Mouse (Mus musculus) C2C12 (cell line): ENCODE results near the gene Ckm.

Experiments used
- CEBPB ChIP-seq: IDR thresholded peaks from one replicate; pipeline ENCODE4 v1.6.1; 2011; ENCODE audit warnings: low read depth, mild to moderate bottlenecking, control low read depth, moderate library complexity
- CTCF ChIP-seq: IDR thresholded peaks from one replicate; pipeline ENCODE4 v1.5.1; 2011; ENCODE audit not compliant: control insufficient read depth, insufficient read depth, insufficient read length
- FOSL1 ChIP-seq: IDR thresholded peaks from one replicate; pipeline ENCODE4 v1.8.0; 2011; ENCODE audit warnings: mild to moderate bottlenecking, low read length; ENCODE audit not compliant: poor library complexity, insufficient read depth, severe bottlenecking
- MAX ChIP-seq: IDR thresholded peaks from one replicate; pipeline ENCODE4 v1.6.1; 2011; ENCODE audit warnings: mild to moderate bottlenecking, control low read depth
- MYOD1 ChIP-seq: IDR thresholded peaks from one replicate; pipeline ENCODE4 v1.6.1; 2011; ENCODE audit warnings: low read depth; ENCODE audit not compliant: control insufficient read depth, insufficient read length
- MYOG ChIP-seq: IDR thresholded peaks from one replicate; pipeline ENCODE4 v1.6.1; 2011; ENCODE audit not compliant: control insufficient read depth, insufficient read length; ENCODE audit errors: extremely low read depth
- USF1 ChIP-seq: IDR thresholded peaks from one replicate; pipeline ENCODE4 v1.6.1; 2011; ENCODE audit warnings: low read depth, mild to moderate bottlenecking, control low read depth, moderate library complexity

DNA sequence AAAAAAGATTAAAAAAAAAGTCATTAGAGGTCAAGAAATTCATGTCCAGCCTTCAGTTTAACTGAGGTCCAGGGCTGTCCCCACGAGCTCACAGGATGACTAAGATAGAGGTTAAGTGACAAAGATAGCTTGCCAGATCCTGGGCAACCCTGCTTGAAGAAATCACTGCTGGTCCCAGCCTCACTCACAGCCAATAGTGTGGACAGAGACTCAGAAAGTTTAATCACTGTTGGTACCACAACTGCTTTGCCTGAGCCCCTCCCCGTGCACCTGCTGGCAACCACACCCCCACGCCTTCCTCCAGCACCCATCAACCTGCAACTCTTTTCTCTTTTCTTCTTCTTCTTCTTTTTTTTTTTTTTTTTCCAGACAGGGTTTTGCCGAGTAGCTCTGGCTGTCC is 19.5 kb downstream of the Ckm start:
- no peak for TF ChIP-seq CTCF
- no peak for TF ChIP-seq CEBPB
- TF ChIP-seq MAX, result no peak
- TF ChIP-seq USF1, result no peak
- no peak for TF ChIP-seq MYOG
- TF ChIP-seq FOSL1, result no peak
- TF ChIP-seq MYOD1, result no peak
